Mouse (Mus musculus) cerebellum, postnatal 14 days (tissue): ENCODE data around the gene Nid2.

Experiments used
- DNase-seq, 2 experiments: peaks; one replicate each; pipeline ENCODE4 v3.0.0; 2021; ENCODE audit warnings: mixed read lengths in 2 of 2

Gene Nid2

GRCm38 (mm10) chr14:19751025-19751771 is at the start of gene Nid2:
TSS of gene Nid2 (plus strand) at chr14:19751265.
- DNase-seq = peak; percentile 54 to 63

DNA sequence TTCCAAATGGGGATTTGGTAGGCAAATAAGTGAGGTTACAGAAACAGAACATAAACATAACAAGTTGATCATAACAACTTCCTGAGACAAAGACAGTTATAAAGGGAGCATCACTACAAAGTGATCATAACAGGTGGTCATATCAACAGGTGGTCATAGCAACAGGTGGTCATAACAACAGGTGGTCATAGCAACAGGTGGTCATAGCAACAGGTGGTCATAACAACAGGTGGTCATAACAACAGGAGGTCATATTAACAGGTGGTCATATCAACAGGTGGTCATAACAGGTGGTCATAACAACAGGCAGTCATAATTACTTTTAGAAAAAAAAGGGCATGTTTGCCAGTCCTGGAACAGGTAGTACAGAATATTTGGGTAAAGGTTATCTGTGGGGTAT is 49.5 kb upstream of the Nid2 start:
- DNase-seq = no peak

DNA sequence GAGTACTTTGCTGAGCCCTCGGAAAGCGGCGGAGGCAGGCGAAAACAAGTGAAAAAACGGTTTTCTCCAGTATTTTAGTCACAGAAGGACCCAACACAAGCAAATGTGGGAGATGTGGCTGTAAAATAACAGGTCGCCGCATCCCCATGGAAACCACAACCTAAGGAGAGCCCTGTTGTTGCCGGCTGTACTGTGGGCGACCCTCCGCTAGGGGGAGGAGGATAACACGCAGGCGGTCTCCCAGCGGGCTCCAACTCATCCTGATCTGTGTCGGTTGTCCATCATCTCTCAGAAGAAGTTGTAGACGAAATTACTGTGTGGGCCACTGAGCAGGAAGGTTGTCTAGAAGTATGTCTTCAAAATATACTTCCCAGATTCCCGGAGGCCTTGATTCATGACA is 45.4 kb upstream of the Nid2 start:
- peak; percentile 74 to 82 for DNase-seq

- peak; percentile 84 to 85 for DNase-seq
Observed at GRCm38 (mm10) chr14:19706454-19706853, 44.6 kb upstream of the Nid2 start.

DNA sequence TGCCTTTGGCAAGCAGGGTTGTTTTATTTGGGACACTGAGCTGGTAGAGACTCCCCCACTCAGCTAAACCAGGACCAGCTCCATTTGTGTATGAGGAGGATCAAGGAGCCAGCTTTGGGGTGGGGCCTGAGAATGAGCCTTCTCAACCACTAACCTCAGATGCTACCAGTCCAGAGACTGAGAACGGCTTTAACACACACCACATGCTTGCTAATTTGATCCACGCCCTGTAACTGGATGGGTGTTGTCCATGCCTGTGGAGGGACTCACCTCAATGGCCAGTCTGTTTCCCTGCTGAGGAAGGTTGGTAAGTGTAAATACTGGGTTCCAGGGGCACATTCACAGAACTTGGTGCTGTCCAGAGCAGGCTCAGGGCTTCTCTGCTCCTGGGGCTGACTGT is 44.1 kb upstream of the Nid2 start:
- DNase-seq = no peak

- DNase-seq = no peak
Observed at GRCm38 (mm10) chr14:19707721-19708507, 43.2 kb upstream of the Nid2 start.

DNA sequence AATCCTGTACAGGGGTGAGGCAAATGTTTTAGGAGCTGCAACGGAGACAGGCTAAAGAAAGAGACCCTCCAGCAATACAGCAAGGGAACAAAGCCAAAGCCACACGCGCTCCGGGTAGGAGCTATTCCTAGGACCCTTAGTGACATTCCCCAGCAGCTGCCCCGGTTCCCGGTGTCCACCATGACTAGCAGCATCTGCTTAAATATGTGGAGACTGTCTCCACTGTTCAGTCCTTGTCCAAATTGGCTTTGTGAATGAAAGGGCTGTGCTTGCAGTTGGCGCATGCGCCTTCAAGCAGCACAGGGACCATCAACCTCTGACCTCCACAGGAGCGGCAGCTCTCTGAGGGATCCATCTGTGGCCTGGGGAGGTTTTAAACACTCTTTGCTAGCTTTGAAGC is 41.9 kb upstream of the Nid2 start:
- DNase-seq = no peak

- DNase-seq = no peak
Observed at GRCm38 (mm10) chr14:19711771-19712170, 39.3 kb upstream of the Nid2 start.

DNA sequence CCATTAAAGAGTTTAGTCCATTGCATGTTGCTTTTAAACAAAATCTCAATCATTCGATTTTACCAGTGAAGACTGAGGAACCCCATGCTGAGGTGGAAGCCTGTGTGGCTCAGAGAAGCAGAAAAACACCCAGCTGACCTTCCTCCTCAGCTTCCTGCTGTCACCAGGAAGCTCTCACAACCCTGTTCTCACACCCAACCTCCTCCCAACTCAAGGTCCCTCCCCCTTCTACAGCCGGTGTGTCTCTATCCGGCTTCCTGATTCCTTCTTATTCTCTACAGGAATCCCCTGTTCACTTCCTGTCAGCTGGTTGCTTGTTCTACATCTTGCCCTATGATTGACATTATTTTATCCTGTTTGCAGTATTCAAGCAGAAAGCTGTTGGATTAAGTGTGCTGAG is 38.0 kb upstream of the Nid2 start:
- no peak for DNase-seq

DNA sequence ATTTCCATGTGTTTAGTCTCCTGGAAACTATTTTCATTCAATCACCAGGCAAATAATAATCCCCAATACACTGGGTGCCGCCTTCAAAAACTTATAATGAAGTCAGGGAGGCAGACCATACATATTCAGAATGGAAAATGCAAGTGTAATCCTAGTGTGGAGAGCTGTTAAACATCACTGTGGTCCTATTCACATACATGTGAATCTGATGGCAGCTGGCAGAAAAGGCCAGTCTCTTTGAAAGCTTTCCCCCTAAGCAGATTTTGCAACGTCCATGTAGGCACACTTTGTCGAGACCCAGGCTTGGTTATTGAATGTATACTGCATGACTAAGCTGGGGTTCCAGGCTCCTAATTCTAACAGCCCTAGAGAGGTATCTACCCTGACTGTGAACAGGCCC is 32.0 kb upstream of the Nid2 start:
- no peak for DNase-seq

- no peak for DNase-seq
Observed at GRCm38 (mm10) chr14:19720044-19720611, 30.9 kb upstream of the Nid2 start.

DNA sequence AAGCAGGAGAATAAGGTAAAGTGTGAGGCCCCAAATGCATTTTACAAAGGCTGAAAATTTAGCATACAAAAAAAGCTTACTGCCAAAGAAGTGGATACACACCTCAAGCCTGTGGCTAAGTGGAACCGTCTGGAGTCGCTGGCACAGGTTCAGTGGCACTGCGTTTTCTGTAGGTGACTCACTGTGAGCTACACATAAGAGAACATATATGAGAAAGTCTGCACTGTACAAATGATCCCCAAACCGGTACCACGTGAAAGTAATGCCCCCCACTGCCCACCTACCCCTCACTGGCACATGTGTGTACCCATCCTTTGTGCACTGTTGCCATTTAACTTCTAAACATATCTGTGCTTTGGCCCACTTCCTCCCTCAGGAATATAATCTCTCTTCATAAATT is 22.8 kb upstream of the Nid2 start:
- no peak for DNase-seq

DNA sequence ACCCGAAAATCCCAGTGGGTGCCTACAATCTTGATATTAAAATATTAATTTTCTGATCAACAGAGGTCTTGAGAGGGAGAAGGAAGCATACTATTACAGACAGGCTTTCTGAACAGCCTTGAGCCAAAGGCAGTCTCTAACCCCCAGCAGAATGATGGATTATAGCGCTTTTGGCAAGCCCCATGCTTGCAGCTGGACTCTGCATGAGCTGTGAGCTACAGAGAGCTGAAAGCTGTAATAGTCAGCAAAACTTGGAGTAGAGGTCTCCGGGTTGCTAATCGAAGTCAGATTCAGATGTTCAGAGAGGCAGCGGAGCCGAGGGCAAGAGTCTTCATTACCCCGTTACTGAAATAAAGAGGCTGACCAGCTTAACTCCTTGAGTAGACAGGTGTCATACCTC is 22.3 kb upstream of the Nid2 start:
- DNase-seq = no peak

- DNase-seq = no peak
Observed at GRCm38 (mm10) chr14:19732097-19732496, 19.0 kb upstream of the Nid2 start.

- no peak for DNase-seq
Observed at GRCm38 (mm10) chr14:19733490-19734282, 17.4 kb upstream of the Nid2 start.

DNA sequence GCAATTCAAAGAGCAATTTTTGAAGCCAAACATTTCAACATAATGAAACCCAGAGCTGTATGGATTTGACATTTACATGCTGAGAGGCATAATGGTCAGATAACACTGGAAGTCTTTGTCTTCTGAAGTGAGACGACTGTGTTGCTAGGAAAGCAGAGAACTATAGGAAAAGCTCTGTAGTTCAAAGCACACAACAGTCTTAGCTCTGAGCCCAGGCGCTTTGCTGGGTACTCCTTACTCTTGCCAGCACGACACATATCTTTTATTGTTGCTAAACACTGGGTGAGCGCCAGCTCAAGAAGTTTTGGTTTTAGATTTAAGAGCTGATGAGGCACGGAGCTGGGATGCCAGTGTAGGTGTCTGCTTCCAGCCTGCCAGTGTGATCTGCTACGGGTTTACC is 15.8 kb upstream of the Nid2 start:
- no peak for DNase-seq

GRCm38 (mm10) chr14:19737568-19737967 is 13.5 kb upstream of the Nid2 start:
- no peak for DNase-seq

GRCm38 (mm10) chr14:19738094-19738843 is 12.8 kb upstream of the Nid2 start:
- DNase-seq = no peak

- no peak for DNase-seq
Observed at GRCm38 (mm10) chr14:19739416-19740146, 11.5 kb upstream of the Nid2 start.

- peak in 1 of 2 experiments; percentile 12 for DNase-seq
Observed at GRCm38 (mm10) chr14:19740147-19740738, 10.8 kb upstream of the Nid2 start.

- DNase-seq = no peak
Observed at GRCm38 (mm10) chr14:19744876-19745275, 6.2 kb upstream of the Nid2 start.
